Mouse (Mus musculus) heart, embryonic 14.5 days (tissue): Measurements from ENCODE around the gene Slc35f6. TPM values are rescaled to one million over a fixed set of nuclear protein-coding genes. Genes with fewer than 3 reads are reported as not detected.

Experiments
- ATAC-seq: fragments of 200-750 bp; cut with Nextera tagmentation; 2 replicates; pipeline ENCODE4 v1.8.0; 2017; ENCODE audit warnings: low read depth, moderate TSS enrichment; ENCODE audit not compliant: insufficient number of reproducible peaks, insufficient read depth, low FRiP score
- H3K27ac ChIP-seq, 2 experiments: fragments of 200-500 bp in 1 of 2; fragments of 300-500 bp in 1 of 2; sonication (generic) in 1 of 2; replicated peaks in 1 of 2; 2 replicates each; pipeline ENCODE4 v1.5.1; 2012 to 2014; ENCODE audit warnings: low read depth in 2 of 2, low read length in 2 of 2, control low read depth in 1 of 2, mild to moderate bottlenecking in 1 of 2, mixed read lengths in 1 of 2; ENCODE audit not compliant: control insufficient read depth in 1 of 2, insufficient read depth in 1 of 2
- H3K27me3 ChIP-seq: fragments of 300-500 bp; sonication (generic); 2 replicates; pipeline ENCODE4 v1.6.1; 2014; ENCODE audit warnings: mild to moderate bottlenecking, low read length, control low read depth; ENCODE audit not compliant: control insufficient read depth, insufficient read depth
- H3K36me3 ChIP-seq: fragments of 300-500 bp; sonication (generic); 2 replicates; pipeline ENCODE4 v1.6.1; 2014; ENCODE audit warnings: mild to moderate bottlenecking, control low read depth, low read length, mixed read lengths; ENCODE audit not compliant: control insufficient read depth, insufficient read depth
- H3K4me1 ChIP-seq, 2 experiments: fragments of 200-500 bp in 1 of 2; fragments of 300-500 bp in 1 of 2; sonication (generic) in 1 of 2; 2 replicates each; pipeline ENCODE4 v1.6.1; 2012 to 2014; ENCODE audit warnings: low read length in 2 of 2, control low read depth in 1 of 2, mixed read lengths in 1 of 2; ENCODE audit not compliant: control insufficient read depth in 2 of 2, insufficient read depth in 2 of 2
- H3K4me2 ChIP-seq: fragments of 300-500 bp; sonication (generic); 2 replicates; pipeline ENCODE4 v1.6.1; 2014; ENCODE audit warnings: mild to moderate bottlenecking, low read length
- H3K4me3 ChIP-seq, 2 experiments: fragments of 200-500 bp in 1 of 2; fragments of 300-500 bp in 1 of 2; sonication (generic) in 1 of 2; 2 replicates each; pipeline ENCODE4 v1.5.1; 2012 to 2014; ENCODE audit warnings: low read length in 2 of 2, mild to moderate bottlenecking in 2 of 2, control low read depth in 1 of 2, low read depth in 1 of 2, moderate library complexity in 1 of 2; ENCODE audit not compliant: control insufficient read depth in 1 of 2, insufficient read depth in 1 of 2
- H3K9ac ChIP-seq: fragments of 300-500 bp; sonication (generic); 2 replicates; pipeline ENCODE4 v1.6.1; 2014; ENCODE audit warnings: mild to moderate bottlenecking, low read length
- H3K9me3 ChIP-seq: fragments of 300-500 bp; sonication (generic); 2 replicates; pipeline ENCODE4 v1.6.1; 2016; ENCODE audit warnings: low read length, control low read depth; ENCODE audit not compliant: control insufficient read depth
- WGBS: fragments of 180-500 bp; shearing (Covaris S2); extraction: QIAGEN DNeasy Blood & Tissue Kit; methylation state at CpG from one replicate; pipeline ENCODE4 v1.1.7; 2014; 5-methylcytosine and 5-hydroxymethylcytosine counted together
- polyA plus RNA-seq: library from polyadenylated mRNA; unstranded; fragments of >200 nt; fragmentation: Nextera tagmentation; extraction: Ambion mirVana; gene quantifications from 2 replicates; pipeline ENCODE4 v1.2.1, GENCODE M21; 2014

Gene Slc35f6
- polyA plus RNA-seq, 1 experiment from 2014 or later, result 27.3 TPM

- WGBS, result 48% methylated on average over 8 of the region's 8 CpGs
These were observed 7.3 kb downstream of the Slc35f6 start for GRCm38 (mm10) chr5:30655042-30655441.

DNA sequence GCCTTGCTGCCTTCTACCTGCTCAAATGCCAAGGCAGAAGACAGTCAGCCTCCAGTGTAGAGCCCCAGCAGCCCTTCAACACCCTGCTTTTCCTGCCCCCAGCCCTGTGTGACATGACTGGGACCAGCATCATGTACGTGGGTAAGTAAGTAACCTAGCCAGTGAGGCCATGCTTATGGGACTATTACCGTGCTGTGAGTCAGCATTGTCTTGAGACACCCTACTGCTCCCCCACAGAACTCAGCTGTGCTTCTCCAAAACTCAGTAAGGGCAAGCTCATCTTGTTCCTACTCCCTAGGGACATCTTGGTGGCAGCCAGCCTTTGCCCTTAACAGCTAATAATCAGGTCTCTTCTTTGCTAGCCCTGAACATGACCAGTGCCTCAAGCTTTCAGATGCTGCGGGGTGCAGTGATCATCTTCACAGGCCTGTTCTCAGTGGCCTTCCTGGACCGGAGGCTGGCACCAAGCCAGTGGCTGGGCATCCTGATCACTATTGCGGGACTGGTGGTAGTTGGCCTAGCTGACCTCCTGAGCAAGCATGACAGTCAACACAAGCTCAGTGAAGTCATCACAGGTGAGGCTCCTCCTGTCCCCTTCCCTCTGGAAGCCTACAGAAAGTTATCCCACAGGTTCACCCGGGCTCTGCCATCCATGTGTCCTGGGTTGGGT, 7.9 kb downstream of the Slc35f6 start:
- no peak overlapping the region for H3K9ac ChIP-seq
- no peak overlapping the region for H3K4me3 ChIP-seq
- no peak overlapping the region for H3K4me2 ChIP-seq
- H3K36me3 ChIP-seq, result peaks cover 66% of the 10 kb centered on the region
- peaks cover 5 to 8% of the 10 kb centered on the region in 2 experiments; a peak in 3 of 4 replicates for H3K4me1 ChIP-seq
- no peaks in the 10 kb centered on the region for H3K27me3 ChIP-seq
- WGBS, result 86% methylated on average over 6 of the region's 6 CpGs
- no peaks in the 10 kb centered on the region for H3K9me3 ChIP-seq
- 0 out of 4 replicates have a peak overlapping the region, but pooled peaks of 1 of the 2 experiments have one; percentile 6 for H3K27ac ChIP-seq
- no peak for ATAC-seq

More at GRCm38 (mm10) chr5:30655042-30655441, 7.3 kb downstream of the Slc35f6 start:
- Histone ChIP-seq H3K36me3 (peaks cover 66% of the 10 kb centered on the region), H3K27me3 (no peaks in the 10 kb centered on the region), H3K4me3 (no peak overlapping the region), H3K4me2 (no peak overlapping the region), H3K27ac (0 out of 4 replicates have a peak overlapping the region, but pooled peaks of 1 of the 2 experiments have one; percentile 6), H3K9me3 (no peaks in the 10 kb centered on the region), H3K4me1 (peaks cover 6 to 10% of the 10 kb centered on the region in 2 experiments; a peak in 3 of 4 replicates), H3K9ac (no peak overlapping the region)
- ATAC-seq, result no peak

DNA sequence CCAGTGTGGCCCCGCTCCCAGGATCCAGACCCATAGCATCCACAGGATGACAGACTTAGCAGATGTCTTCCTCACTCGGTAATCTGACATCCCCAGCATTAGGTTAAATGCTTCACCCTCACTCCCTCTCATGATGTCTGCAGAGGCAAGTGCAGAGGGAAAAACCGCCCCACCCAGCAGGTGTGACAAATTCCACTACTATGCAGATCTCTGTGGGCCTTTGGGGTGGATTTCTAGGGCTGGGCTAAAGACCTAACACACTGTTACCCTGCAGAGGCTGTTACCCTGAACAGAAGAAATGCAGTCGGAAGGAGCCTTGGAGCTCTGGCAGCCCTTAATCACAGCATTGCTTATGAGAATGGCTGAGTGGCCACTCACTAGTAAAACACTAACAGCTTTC, 11.3 kb downstream of the Slc35f6 start:
- Histone ChIP-seq H3K4me3 (no peak overlapping the region), H3K27ac (no peak overlapping the region), H3K4me2 (no peak overlapping the region), H3K9ac (no peak overlapping the region), H3K4me1 (peaks cover 3% of the 10 kb centered on the region in 2 experiments; a peak in 2 of 4 replicates), H3K36me3 (peaks cover 45% of the 10 kb centered on the region), H3K27me3 (no peaks in the 10 kb centered on the region), H3K9me3 (0 out of 2 replicates have a peak, but pooled peaks cover 3% of the 10 kb centered on the region)
- ATAC-seq, result no peak
- WGBS, result 74% methylated on average over 4 of the region's 4 CpGs

DNA sequence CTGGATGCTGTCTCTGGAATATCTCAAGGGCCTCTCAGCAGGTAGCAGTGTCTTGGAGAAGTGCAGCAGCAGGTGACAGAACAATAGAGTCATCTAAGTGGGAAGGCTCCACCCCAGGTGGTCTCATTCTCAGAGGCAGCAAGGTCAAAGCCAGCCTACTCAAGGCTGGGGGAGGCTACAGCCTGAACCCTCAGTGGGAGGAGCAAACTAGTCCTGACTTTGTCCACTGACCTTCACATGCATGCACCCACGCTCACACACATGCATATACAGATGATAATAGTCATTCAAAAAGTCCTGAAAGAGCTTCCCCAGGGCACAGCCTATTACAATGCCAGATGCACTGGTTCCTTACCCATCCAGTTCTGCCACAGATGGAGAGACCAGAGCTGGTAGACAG, 12.5 kb downstream of the Slc35f6 start:
- no peak overlapping the region for H3K9ac ChIP-seq
- H3K4me1 ChIP-seq, result no peaks in the 10 kb centered on the region; a peak in 1 of 4 replicates
- H3K4me3 ChIP-seq, result no peak overlapping the region
- WGBS, result 83% methylated on average over 1 of the region's 1 CpGs
- 0 out of 2 replicates have a peak, but pooled peaks cover 3% of the 10 kb centered on the region for H3K9me3 ChIP-seq
- no peaks in the 10 kb centered on the region for H3K27me3 ChIP-seq
- H3K36me3 ChIP-seq, result peaks cover 38% of the 10 kb centered on the region
- no peak overlapping the region for H3K4me2 ChIP-seq
- no peak for ATAC-seq
- H3K27ac ChIP-seq, result no peak overlapping the region

- Histone ChIP-seq H3K4me3 (no peak overlapping the region), H3K4me1 (no peaks in the 10 kb centered on the region), H3K4me2 (no peak overlapping the region), H3K9me3 (0 out of 2 replicates have a peak, but pooled peaks cover 3% of the 10 kb centered on the region), H3K36me3 (peaks cover 32% of the 10 kb centered on the region), H3K27ac (no peak overlapping the region), H3K27me3 (no peaks in the 10 kb centered on the region), H3K9ac (no peak overlapping the region)
- no peak for ATAC-seq
- WGBS, result 96% methylated on average over 5 of the region's 5 CpGs
These were observed 13.1 kb downstream of the Slc35f6 start for GRCm38 (mm10) chr5:30660813-30661212.

GRCm38 (mm10) chr5:30665360-30665759, 17.6 kb downstream of the Slc35f6 start:
- Histone ChIP-seq H3K9me3 (0 out of 2 replicates have a peak, but pooled peaks cover 3% of the 10 kb centered on the region), H3K4me1 (peaks cover 6 to 20% of the 10 kb centered on the region in 2 experiments), H3K4me3 (no peak overlapping the region), H3K27ac (no peak overlapping the region), H3K36me3 (peaks cover 15% of the 10 kb centered on the region), H3K9ac (no peak overlapping the region), H3K27me3 (no peaks in the 10 kb centered on the region), H3K4me2 (no peak overlapping the region)
- no peak for ATAC-seq
- WGBS, result 85% methylated on average over 9 of the region's 9 CpGs

DNA sequence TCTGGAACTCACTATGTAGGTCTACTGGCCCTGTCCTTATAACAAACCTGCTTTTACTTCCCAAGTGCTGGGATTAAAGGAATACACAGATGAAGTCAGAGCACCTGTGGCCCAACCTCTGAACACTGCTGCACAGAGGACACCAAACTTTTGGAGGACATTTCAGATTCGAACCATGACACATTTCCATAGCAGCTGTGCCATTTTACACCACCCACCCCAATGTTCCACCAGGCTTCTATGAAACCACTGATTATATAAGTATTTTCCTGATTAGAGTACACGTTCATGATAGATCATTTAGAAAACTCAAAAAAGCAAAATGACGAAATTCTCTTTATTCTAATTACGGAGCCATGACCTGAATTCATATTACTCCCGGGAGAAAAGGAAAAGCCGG, 18.2 kb downstream of the Slc35f6 start:
- 41% methylated on average over 6 of the region's 6 CpGs for WGBS
- H3K4me1 ChIP-seq, result peaks cover 6 to 20% of the 10 kb centered on the region in 2 experiments
- peak overlapping the region; percentile 71 for H3K4me2 ChIP-seq
- H3K4me3 ChIP-seq, result peak overlapping the region; percentile 45 to 72
- H3K27me3 ChIP-seq, result no peaks in the 10 kb centered on the region
- H3K9me3 ChIP-seq, result 0 out of 2 replicates have a peak, but pooled peaks cover 3% of the 10 kb centered on the region
- peaks cover 21% of the 10 kb centered on the region for H3K36me3 ChIP-seq
- peak overlapping the region; percentile 73 for H3K9ac ChIP-seq
- ATAC-seq, result no peak
- peak overlapping the region; percentile 94 to 95 for H3K27ac ChIP-seq
